Mouse (Mus musculus): Measurements from ENCODE around the gene Eif5a2.

Gene Eif5a2

DNA sequence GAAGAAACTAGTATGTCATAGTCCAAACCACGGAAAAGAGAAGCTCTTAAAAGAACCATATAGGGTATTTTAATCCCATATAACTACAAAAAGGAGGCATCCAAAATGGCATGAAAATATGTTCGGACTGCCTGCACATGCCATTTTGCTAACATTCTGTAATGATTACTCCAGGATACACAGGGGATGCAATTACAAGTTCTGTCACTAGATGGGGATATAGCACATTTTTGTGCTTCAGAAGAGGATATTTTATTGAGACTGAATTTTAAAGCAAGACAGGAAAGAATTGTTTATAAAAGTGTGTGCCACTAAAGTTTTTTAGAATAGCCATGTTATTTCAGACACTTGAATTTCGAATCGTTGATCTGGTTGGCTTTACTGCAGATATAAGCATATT lies 33.3 kb downstream of the Eif5a2 start:
- DNase-seq = peak; percentile 31

DNA sequence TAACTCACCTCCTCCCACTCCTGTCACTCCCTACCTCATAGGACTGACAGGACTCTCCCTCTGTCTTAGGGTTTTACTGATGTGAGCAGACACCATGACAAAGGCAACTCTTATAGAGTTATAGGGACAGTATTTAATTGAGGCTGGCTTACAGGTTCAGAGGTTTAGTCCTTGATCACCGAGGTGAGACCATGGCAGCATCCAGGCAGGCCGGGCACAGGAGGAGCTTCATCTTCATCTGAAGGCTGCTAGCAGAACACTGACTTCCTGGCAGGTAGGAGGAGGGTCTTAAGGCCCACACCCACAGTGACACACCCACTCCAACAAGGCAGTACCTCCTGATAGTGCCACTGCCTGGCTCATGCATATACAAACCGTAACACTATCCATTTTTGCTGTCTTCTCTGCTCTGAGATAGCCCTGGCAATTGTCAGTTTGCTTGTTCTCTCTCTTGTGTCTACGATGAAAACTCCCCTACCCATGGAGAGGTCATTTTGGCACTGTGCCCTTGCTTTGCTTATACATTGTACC lies 35.0 kb downstream of the Eif5a2 start:
- DNase-seq = no peak

DNA sequence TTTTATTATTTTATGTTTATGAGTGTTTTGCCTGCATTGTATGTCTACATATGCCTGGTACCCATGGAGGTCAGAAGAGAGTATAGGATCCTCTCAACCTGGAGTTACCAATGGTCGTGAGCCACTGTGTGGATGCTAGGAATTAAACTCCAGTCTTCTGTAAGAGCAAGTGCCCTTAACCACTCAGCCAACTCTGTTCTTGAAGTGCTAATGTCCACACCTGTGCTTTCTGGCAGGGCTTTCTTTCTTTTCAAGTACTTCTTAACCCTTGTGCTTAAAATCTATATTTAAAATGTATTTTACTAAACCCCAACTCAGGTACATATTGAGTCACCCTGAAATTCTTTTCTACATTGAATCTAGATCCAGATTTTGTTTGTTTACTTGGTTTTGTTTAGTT lies 45.2 kb downstream of the Eif5a2 start:
- DNase-seq = no peak

DNA sequence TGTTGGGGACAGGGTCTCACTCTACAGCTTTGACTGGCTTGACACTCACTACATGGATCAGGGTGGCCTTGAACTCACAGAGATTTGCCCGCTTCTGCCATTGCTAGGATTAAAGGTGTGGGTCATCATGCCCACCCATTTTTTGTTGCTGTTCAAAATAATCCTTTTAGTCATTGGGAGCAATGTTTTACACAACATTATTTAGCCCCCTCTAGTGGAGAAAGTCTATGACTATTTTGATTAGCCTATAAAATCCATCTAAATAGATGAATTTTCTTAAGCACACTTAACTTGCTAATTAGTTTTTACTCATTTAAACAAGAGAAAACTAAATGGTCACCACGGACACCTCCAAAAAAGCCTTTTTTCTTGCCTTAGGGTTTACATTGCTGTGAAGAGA lies 46.5 kb downstream of the Eif5a2 start:
- DNase-seq = no peak

DNA sequence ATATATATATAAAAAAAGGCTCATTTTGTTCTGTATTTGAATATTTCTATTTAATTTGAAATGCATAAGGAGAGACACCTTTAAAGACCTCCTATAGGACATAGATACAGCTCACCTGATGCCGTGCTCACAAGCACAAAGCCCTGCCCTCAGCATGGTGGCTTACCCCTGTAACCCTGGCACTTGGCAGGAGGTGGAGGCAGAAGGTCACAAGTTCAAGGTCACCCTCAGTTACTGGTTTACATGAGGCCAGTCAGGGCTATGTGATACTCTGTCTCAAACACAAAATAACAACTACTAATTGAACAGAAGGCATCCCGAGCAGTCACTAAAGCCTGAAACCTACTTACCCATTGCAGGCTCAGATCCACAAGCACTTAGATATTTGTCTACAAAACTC lies 48.4 kb downstream of the Eif5a2 start:
- DNase-seq = no peak

DNA sequence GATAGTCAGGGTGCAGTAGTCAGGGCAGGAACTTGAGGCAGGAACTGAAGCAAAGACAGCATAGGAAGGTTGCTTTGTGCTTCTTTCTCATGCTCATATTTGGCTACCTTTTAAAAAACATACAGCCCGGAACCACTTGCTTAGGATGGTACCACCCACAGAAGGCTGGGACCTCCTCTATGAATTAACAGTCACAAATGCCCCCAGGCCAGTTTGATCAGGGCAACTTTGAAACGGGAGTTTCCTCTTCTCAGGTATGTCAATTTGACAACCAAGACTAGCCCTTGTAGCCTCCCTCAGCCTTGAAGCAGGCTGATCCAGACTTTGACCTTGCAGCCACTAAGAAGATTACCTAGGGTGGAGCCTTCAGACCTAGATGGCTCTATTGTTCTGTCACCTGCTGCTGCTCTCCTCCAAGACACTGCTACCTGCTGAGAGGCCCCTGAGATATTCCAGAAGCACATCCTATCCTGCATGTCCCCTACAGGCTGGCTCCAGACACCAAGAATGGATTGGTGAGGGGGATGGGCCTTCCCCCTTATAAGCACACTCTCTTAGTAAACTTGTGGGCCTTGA lies 55.8 kb downstream of the Eif5a2 start:
- no peak for DNase-seq

DNA sequence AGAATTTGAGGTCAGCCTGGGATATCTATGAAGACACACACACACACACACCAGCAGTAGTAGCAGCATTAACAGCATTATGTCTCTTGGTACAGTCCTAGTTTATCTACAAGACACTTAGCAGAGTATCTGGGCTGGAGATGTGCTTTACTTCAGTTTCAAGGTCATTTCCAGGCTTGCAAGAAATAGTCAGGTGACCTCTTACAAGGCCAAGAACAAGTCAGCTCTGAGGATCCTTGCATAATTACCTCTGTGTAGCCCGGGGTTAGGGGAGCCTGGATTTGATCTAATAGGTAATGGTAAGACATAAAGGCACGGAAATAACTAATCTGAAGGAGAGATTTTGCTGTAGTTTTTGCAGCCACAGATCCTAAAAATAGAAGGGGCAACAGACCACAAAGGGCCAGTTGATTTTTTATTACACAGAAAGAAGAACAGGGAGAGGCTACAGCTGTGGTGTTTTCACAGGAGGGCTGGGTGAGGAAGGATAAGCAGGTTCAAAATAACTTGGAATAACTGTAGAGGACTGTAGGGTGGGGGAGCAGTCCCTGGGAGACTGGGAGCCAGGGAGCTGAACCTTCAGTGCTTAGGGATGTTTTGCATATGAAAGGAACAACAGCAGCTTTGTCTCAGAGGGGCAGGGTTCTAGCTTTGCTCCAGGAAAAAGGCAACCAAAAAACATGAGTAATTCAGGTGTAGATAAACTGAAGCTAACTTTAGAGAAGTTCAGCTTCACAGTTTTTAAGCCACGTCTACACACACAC lies 61.0 kb downstream of the Eif5a2 start:
- DNase-seq = no peak

DNA sequence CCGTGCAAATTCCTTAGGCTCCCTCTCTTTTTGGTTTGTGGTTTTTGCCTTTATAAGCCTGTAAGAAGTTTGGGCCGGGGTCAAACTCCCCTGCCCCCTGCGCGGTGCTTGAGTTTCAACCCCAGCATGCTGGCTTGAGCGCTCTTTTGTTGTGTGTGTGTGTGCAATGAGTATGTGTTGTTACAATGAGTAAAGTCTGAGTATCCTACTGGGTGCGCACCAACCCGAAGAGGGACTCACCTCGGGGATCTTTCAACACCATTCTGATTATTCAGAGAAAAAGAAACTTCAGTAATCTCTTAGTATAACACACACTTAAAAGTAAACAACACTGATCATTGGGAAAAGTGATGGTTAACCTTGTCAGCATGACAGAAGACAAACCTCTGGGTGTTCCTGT lies 62.2 kb downstream of the Eif5a2 start:
- no peak for DNase-seq

DNA sequence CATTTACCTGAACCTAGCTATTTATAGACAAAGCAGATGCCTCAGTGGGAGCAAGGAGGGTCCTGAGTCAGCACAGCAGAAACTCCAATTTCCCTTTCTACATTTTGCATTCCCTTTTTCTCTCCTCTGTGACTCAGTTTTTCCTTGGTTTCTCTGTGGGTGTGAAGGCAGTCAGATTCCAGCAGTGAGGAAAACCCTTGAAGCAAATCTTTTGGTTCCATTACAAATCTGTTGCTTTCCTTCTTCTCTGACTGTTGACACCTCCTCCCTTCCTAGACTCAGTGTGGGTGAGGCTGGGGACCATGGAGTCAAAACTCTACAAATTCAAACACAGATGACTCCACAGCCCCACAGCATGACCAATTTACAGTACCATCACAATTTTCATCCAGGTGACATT lies 66.0 kb downstream of the Eif5a2 start:
- no peak for DNase-seq

Measured in cerebellum, adult 8-10 months (tissue).